Mouse (Mus musculus) monocyte, adult 5-6 weeks (primary cell): Measurements from ENCODE around the gene Ptger1. TPM values are rescaled to one million over a fixed set of nuclear protein-coding genes. Genes with fewer than 3 reads are reported as not detected.
A peak's percentile ranks its signal among the peaks of the same experiment; 100 is the strongest.

ENCODE experiments used
- ATAC-seq: fragments of 153-309, 156-312 bp; replicated peaks from 2 replicates; pipeline ENCODE4 v1.8.0; 2017; ENCODE audit warnings: mild to moderate bottlenecking; ENCODE audit not compliant: low TSS enrichment, insufficient number of reproducible peaks, severe bottlenecking, poor library complexity, low FRiP score
- total RNA-seq: library from RNA; stranded (forward); fragments of 200-1000, 200-491, 200-594 nt; gene quantifications from 3 replicates; pipeline ENCODE4 v1.2.3, GENCODE M21; 2017

Ptger1 gene
- total RNA-seq = 3.8 to 7.5 TPM (median 5.5 TPM) in 3 replicates

DNA sequence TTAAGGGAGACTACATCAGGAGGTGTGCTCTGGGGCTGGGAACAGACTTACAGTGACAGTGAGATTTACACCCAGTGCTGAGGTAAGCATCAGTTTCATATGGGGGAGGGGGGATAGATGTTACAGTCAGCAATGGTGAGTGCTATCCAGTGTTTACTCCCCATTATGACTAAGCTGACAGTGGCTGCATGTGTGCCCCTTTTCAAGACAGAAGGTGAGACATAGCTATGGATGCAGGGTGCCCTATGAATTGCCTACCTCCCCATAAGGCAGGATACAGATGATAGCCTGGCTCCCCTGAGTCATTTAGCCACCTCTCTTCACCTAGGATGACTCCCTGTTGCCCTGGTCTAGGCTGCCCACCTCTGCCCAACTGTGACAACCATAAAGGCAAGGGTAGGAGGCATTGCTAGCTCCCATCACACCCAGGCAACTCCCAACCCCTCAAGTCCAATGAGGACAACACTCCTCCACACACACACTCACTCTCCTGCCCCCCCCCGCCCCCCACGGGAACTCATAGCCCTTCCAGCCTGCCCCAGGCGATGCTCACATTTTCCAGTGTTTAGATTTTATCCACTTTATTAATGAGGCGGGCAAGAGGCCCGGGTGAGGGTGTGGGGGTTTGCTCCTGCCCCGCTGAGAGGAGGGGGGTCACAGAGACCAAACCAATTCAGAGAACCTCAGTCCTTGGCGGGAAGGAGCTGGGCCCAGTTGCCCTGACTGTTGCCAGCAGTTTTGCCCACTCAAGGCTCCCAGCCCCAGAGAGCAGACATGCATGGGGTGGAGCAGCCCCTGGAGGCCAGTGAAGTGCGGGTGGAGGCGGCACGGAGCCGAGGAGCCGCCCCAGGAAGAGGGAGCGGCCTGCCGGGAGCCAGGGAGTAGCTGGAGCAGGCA, at the start of gene Ptger1:
Gene Ptger1 (plus strand): TSS at position 710 of the 897 bp plus-strand sequence.
- ATAC-seq = no peak

DNA sequence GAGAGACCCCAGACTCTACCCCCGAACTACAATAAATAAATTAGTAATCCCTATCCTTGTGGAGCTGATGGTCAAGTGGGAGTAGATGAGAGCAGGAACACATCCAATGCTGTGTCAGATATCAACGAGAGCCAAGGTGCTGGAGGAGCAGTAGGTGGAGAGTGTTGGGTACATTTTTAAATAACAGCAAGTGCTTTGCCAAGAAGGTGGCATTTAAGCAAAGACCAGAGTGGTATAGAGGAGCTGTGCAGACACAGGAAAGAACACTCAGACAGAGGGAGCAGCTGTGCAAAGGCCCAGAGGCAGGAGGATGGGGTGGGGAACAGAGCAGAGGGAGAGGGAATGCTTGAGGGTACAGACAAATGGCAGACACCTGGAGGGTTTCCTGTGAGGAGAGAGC, 49.4 kb upstream of the Ptger1 start:
- ATAC-seq = no peak

DNA sequence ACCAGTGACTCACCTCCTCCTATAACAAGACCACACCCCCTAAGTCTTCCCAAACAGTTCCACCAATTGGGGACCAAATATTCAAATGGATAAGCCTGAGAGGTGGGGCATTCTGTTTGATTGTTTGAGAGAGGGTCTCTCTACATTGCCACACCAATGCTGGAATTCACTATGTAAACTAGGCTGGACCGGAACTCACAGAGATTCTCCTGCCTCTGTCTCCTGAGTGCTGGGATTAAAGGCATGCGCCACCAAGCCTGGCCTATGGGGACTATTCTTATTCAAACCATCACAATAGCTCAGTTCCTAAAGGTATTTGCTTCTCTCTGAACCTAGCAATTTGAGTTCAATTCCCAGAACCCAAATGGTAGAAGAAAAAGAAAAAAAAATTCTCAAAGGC, 47.9 kb upstream of the Ptger1 start:
- ATAC-seq = no peak

DNA sequence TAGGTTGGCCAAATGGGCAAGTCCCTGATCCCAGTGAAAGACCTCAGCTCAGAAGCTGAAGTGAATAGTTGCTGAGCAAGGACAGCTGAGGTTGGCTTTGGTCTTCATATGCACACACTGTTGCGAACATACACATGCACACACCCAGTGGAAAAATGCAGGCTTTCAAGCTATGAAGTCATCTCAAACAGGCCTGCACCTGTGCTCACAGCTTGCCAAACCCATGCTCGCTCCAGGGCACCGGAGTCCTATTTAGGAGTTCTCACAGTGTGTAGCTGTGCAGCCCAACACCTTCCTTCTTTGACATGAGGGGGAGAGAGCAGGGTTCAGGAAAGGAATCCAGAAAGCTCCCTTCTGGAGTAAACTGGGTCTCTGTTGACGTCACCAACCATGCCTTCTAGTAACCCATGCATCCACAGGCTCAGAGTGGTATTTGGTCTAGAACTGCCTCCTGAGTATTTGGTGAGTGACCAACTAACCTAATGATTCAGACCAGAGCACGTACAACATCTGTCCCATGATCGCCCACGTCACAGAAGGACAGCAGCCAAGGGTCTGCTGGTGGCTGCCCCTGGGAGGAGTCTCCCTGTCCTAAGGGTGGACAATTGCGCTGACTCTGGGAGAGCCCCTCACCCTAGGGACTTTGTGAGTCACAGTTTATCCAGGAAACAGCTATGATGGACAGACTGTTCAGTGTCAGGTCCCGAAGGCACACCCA, 46.8 kb upstream of the Ptger1 start:
- ATAC-seq = no peak

DNA sequence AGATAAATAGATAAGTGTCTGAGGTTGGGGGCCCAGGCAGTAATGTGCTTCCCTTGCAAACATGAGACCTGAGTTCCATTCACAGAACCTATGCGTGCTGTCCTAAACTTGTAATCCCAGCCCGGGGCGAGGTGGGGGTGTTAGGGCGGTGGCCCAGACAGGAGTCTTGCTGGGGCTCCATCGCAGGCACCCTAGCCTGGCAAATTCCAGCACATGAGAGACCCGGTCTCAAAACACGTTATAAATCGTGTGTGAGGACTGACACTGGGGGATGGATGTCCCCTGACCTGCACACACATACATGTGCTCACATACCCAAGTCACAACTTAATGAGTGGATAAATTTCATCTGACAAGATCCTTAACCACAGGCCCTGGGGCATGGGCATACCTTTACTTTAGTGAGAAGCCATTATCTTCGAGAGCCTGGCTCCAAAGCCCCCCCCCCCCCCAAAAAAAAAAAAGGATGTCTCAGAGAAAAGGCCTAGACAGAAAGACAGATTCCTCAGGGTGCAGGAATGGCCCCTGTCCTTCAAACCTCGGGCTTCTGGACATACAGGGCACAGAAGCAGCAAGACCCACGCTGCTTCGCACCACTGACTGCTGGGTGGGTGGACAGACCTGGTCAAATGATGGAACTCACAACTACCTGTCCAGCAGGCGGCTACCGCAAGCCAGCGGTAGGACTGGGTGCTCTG, 44.6 kb upstream of the Ptger1 start:
- ATAC-seq = peak; percentile 10; the same call in 1 of the 2 replicates

DNA sequence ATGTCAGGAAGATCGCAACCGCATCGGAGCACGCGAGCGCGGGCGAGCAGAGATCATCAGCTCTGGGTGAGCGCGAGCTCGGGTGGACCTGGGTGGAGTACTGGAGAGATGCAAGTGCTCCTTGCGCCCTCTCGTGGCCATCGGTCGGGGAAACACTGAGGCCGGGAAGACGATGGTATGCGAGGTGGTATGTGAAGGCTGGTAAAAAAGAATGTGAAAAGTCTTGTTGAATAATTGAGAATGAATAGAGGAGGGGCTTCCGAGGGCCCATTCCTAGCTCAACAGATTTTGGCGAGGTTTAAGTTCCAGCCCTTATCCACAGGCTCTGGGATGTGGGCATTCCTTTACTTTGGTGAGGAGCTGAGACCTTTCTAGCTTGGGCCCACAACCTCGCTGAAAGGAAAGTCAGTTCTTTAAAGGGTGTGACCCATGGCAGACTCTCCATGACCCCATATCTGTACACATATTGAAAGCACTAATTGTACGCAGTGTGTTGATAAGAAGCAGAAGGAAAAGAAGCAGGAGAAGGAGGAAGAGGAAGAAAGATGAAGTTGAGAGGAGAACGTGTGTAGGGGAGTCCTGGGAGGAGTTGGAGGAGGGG, 44.0 kb upstream of the Ptger1 start:
- ATAC-seq = peak; percentile 86

DNA sequence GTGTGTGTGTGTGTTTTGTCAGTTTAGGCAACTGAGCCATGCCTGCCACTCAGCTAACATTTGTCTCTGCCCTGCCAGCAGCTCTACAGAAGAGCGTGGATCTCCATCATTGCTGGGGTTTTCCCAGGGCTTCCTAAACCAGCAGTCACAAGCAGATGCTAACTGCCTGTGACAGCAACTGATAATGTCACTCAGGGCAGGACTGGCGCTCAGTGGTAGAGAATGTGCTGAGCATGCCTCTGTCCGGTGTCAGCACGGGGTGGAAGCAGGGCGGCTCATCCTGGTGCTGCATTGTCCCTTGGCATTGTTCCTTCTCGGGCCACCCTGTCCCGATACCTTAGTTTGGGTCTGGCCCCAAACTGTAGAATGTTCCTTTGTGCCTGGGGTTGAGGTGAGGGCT, 42.9 kb upstream of the Ptger1 start:
- no peak for ATAC-seq

DNA sequence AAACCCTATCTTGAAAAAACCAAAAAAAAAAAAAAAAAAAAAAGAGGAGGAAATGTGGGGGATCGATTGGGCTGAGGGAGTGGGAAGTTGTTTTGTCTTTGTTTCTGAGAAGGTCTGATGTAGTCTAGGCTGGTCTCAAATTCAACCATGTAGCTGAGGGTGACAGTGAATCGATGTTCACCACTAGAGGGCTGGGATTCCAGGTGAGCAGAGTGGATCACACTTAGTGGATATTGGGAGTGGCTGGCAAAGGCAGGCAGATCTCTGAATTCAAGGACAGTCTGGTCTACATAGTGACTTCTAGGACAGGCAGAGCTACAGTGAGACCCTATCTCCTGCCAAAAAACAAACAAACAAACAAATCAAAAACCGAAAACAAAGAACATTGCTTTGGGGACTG, 41.7 kb upstream of the Ptger1 start:
- no peak for ATAC-seq

DNA sequence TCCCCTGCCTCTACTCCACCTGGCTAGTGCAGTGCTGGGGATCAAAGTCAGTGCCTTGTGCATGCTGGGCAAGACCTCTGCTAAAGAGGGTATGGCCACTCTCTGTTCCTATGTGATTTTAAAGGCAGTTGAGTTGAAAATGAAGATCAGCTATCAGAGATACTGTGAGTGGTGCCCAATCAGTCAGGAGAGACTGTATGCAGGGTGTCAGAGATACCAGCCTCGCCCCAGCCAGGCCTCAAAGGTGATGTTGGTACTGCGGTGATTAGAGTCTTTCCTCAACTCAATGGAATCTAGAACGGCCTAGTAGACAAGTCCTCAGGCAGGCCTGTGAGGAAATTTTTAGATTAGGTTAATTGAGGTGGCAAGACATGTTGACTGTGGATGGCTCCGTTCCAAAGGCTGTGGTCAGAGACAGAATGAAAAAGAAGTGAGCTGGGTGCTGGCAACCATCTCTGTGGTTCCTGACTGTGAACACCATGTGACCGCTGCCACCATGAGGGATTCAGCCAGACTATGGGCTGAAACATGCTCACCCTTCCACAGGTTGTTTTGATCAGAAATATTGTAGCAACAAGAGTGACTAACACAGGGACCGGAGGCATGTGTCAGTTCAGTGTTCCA, 40.7 kb upstream of the Ptger1 start:
- no peak for ATAC-seq

DNA sequence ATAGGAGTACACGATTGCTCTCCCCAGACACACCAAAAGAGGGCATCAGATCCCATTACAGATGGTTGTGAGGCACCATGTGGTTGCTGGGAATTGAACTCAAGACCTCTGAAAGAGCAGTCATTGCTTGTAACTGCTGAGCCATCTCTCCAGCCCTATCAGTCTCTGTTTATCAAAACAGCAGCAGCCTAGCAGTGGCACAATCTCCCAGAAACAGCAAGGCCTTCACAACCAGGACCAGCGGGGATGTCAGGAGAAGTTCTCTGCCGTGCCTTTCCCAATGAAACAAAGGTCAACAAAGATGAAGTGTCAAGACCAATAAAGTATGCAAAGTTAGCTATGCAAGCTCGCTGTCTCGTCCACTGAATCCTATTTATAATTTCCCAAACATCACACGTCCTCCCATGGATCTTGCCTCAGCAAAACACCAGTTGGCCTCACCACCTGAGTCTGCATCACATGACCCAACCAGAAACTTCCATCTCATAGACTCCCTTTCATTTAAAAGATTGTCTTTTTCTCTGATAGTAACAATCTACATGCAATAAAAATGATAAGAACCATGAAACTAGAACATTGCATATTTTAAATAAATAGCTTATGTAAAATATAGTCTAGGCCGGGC, 34.3 kb upstream of the Ptger1 start:
- no peak for ATAC-seq

DNA sequence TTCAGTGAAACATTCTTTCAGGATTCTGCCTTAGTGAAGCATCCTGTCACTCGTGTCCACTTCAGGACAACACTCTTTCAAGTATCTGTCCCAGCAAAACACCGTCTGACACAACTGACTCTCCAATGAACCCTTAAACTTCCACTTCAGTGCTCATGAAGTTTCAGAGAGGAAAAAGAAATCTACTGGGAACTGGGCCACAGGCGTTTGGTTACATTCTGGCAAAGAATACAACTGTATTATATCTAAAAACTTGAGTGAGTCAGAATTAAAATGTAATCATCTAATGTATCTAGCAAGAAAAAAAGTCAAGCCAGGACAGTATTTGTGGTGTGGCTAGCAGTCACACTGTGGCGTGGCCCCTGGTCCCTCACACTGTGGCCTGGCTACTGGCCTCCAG, 27.6 kb upstream of the Ptger1 start:
- ATAC-seq = no peak

DNA sequence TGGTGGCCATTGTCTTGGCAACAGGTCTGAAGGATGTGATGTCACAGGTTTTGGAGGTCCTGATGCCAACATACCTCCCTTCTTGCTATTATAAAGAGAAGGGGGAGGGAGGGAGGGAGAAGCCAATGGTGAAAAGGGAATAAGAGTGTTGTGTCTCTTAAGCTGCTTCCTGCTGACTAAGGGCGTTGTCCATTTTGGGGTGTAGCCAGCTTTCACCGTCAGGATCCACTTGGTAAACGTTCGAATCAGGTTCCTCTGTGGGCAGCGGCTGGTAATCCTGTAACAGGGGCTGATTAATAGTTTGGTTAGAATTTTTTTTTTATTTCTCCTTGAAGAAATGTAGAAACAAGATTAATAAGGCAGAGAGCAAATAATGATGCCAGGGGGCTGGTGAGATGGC, 26.8 kb upstream of the Ptger1 start:
- ATAC-seq = no peak

DNA sequence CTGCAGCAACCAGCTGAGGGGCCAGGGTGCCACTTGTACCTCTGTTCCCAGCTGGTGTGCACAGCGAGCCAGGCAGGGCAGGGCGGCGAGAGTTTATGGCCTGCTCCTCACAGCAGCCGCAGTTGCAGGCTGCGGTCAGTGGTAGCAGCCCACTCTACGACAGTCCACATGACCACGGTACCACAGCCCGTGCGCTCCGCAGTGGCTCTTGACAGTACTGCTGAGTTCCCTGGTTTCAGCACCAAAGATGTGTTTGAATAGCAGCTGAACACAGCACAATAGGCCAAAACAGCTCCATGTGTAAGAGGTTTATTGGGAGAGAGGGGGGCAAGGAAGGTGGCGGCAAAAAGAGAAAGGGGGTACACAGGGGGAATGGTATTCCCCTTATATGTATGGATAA, 19.0 kb upstream of the Ptger1 start:
- no peak for ATAC-seq

DNA sequence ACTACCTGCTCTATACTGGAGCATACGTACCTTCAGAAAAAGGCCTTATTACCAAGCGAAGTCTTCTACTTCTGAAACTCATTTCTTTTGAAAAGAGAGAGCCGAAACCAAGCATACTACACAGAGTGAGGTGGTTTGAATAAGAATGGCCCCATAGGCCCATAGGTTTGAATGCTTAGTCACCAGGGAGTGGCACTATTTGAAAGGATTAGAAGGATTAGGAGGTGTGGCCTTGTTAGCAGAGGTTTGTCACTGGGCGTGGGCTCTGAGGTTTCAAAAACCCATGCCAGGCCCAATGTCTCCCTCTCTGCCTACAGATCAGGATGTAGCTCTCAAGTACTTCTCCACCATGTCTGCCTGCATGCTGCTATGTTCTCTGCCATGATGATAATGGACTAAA, 18.4 kb upstream of the Ptger1 start:
- no peak for ATAC-seq

DNA sequence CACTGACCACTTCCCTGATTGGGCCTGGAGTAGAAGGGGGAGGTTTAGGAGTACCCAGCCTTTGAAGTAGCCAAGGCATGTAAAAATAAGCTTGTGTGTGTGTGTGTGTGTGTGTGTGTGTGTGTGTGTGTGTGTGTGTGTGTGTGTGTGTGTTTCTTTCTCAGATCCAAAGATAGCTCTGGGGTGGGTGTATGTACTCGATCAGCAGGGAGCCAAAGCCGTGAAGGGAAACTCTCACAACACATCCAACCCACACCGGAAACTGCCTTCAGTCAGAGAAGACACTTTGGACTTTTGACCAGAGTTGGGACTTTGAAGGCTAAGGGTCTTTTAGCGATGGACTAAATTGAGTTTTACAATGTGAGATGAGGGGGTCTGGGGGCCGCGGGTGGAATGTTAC, 16.8 kb upstream of the Ptger1 start:
- no peak for ATAC-seq

DNA sequence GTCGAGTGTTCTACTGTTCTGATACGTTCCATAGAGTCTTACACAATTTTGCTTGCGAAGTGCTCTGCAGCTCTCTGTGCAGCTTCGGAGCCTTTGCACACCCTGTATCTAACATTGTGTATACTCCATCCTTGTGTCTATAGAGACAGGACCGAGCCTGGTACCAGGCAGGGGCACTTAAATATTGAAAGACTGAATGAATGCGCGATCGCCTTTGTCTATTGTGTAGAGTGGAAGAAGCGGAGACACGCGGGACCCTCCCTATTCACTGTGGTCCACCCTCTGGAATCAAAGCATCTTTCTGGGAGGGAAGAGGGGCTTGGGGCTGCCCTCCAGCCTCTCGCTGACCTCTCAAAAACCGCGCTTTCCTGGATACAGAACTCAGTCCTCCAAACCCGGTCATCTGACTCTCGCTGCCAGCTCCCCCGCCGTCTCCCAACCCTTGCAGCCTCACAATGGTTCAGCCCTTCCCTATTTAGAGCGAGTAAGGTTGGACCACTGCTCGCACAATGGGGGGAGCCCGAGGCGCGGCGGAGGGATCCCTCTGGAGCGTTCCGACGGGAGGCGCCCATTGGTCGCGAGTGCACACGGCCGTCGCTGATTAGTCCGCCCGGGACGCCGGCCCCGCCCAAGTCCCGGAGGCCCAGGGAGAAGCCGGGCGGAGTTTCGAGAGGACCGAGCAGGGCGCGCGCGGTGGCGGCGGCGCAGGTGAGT, 14.3 kb upstream of the Ptger1 start, which contains the start of gene Gipc1:
Gene Gipc1 (plus strand): TSS at position 648 of the 714 bp plus-strand sequence.
- peak; percentile 96 for ATAC-seq

DNA sequence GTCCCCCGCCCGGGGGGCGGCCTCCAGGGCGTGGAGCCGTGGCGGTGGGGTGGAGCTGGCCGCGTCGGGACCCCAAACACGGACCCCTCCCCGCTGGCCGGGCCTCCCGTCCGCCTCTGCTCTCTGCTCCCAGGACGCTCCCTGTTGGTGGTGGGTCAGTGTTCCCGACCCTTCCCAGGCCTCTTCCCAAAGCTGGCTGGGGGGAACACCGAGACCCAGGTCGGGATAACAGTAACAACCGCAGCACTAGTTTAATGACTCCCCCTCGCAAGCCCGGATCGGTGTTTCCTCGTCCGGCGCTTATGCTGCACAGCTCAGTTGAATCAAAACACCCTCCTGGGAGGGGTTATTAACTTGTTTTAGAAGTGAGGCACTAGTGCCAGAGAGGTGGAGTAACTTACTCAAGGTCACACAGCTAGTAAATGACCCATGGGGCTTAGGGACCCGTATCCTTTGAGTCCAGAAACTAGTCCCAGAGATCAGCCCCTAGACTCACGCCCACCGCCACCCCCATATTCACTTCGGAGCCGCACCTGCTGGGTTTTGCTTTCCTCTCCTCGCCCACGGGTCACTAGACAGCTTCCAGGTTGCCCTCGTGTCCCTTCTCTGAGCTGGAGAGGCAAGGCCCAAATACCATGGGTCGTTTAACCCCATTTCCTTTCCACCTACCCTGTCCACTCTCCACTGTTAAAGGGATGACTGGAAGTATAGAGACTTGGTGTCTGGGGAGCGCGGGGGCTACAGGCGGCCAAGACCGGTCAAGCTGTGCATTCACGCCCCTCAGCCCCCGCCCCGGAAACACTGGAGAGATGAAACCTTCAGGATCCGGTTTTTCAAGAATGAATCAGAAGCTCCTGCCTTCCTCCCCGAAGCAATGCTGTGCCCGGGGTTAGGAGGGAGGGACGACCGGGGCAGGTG, 13.5 kb upstream of the Ptger1 start:
- no peak for ATAC-seq
